ENCODE assay signal across 8 mouse cellular contexts in the genomic region with DNA sequence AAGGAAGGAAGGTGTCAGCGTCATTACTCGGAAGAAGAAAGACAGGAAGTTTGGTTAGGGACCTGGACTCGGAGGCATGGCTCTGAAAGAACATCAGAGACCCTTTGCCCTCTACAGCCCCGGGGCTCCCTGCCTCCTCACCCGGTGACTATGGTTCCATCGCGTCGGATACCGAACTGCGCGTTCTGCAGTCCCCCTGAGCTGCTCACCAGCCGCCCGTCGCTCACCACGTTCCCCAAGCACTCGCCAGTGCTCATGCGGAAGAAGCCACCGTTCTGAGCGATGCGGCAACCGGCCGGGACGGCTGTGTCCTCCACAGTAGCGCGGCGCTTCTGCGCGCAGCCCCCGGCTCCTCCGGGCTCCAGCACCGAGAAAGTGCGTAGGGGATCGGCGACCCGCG. TPM values are rescaled to one million over a fixed set of nuclear protein-coding genes. Genes with fewer than 3 reads are reported as not detected.
DNase-seq lines count a peak whose midpoint lies in the region; ATAC-seq and TF ChIP-seq lines count a peak whose summit lies in the region.

No protein-coding gene starts in this region.

- DNase-seq in cerebellum, adult 9-11 months: no peak
- peak; percentile 52 for DNase-seq in CD4-positive helper T cell, adult 2 months (ENCODE audit: low read depth, low spot score)
- DNase-seq in induced T-regulatory cell, adult 2 months (ENCODE audit: low read depth): peak; percentile 64
- DNase-seq in lung, embryonic 14.5 days: peak; percentile 7
- peak; percentile 26 to 53 for DNase-seq in spleen, adult 18-20 months

- H3K9ac ChIP-seq in embryonic facial prominence, embryonic 13.5 days: peak overlapping the region; percentile 74
- peak overlapping the region; percentile 62 for H3K9ac ChIP-seq in lung, embryonic 14.5 days

- H3K36me3 ChIP-seq in embryonic facial prominence, embryonic 13.5 days: peaks cover 19% of the 10 kb centered on the region; the same call in 1 of the 2 replicates
- H3K36me3 ChIP-seq in lung, embryonic 14.5 days (ENCODE audit: insufficient read depth): peaks cover 4% of the 10 kb centered on the region; the same call in 1 of the 2 replicates

- 1% methylated on average over 36 of the region's 36 CpGs for WGBS in embryonic facial prominence, embryonic 13.5 days
- 1% methylated on average over 36 of the region's 36 CpGs for WGBS in lung, embryonic 14.5 days

- no peak overlapping the region for H3K27ac ChIP-seq in embryonic facial prominence, embryonic 13.5 days
- H3K27ac ChIP-seq in lung, embryonic 14.5 days (ENCODE audit: low read depth): no peak overlapping the region

- peak overlapping the region; percentile 93 for H3K4me2 ChIP-seq in embryonic facial prominence, embryonic 13.5 days
- H3K4me2 ChIP-seq in lung, embryonic 14.5 days: peak overlapping the region; percentile 98

- ATAC-seq in cerebellum, adult (ENCODE audit: insufficient number of reproducible peaks, low FRiP score, low TSS enrichment): 0 out of 2 replicates have a peak, but pooled peaks have one; percentile 2
- ATAC-seq in embryonic facial prominence, embryonic 13.5 days (ENCODE audit: insufficient number of reproducible peaks, insufficient read depth, low FRiP score, low TSS enrichment, low read depth): 0 out of 2 replicates have a peak, but pooled peaks have one; percentile 2
- peak; percentile 53 for ATAC-seq in lung, embryonic 14.5 days (ENCODE audit: insufficient read depth)
- ATAC-seq in erythroid progenitor cell, adult 5-6 weeks (replicated peaks; ENCODE audit: low FRiP score, poor library complexity, severe bottlenecking): no peak

- H3K4me3 ChIP-seq in embryonic facial prominence, embryonic 13.5 days: peak overlapping the region; percentile 90
- peak overlapping the region; percentile 86 for H3K4me3 ChIP-seq in lung, embryonic 14.5 days (ENCODE audit: low read depth, low read length)

- peaks cover 11% of the 10 kb centered on the region for H3K4me1 ChIP-seq in embryonic facial prominence, embryonic 13.5 days
- 0 out of 2 replicates have a peak, but pooled peaks cover 3% of the 10 kb centered on the region for H3K4me1 ChIP-seq in lung, embryonic 14.5 days (ENCODE audit: insufficient read depth)

- no peaks in the 10 kb centered on the region for H3K9me3 ChIP-seq in embryonic facial prominence, embryonic 13.5 days
- H3K9me3 ChIP-seq in lung, embryonic 14.5 days (ENCODE audit: low read depth, low read length): no peaks in the 10 kb centered on the region

- TF ChIP-seq CTCF in lung, embryonic 14.5 days (IDR thresholded peaks at IDR 0.05; ENCODE audit: low read depth): no peak

- H3K27me3 ChIP-seq in embryonic facial prominence, embryonic 13.5 days: peaks cover 15% of the 10 kb centered on the region
- no peaks in the 10 kb centered on the region for H3K27me3 ChIP-seq in lung, embryonic 14.5 days (ENCODE audit: insufficient read depth, low read length)

RNA-seq across cellular contexts. Expression of gene Nagpa, which starts 0.6 kb away (rescaled TPM):
- 16.7 and 17.9 TPM in 2 replicates for polyA plus RNA-seq in embryonic facial prominence, embryonic 13.5 days (2015; fragmentation: Nextera tagmentation; extraction: Ambion mirVana)
- 20.8 and 23.3 TPM in 2 replicates for polyA plus RNA-seq in lung, embryonic 14.5 days (2014; fragmentation: Nextera tagmentation; extraction: Ambion mirVana)
- 4.2 and 25.2 TPM in 2 replicates for total RNA-seq in erythroid progenitor cell, adult 5-6 weeks (2015; ENCODE audit: low replicate concordance)
- 1.7 and 5.7 TPM in 2 replicates for total RNA-seq in erythroid progenitor cell, adult 5-6 weeks (2017; ENCODE audit: low replicate concordance)

RNA-seq across cellular contexts. Expression of gene AU021092, which starts 18.9 kb away (rescaled TPM):
- 1.7 and 2.9 TPM in 2 replicates for polyA plus RNA-seq in embryonic facial prominence, embryonic 13.5 days (2015; fragmentation: Nextera tagmentation; extraction: Ambion mirVana)
- polyA plus RNA-seq in lung, embryonic 14.5 days (2014; fragmentation: Nextera tagmentation; extraction: Ambion mirVana): 3.4 and 4.5 TPM in 2 replicates
- not detected in 2 replicates for total RNA-seq in erythroid progenitor cell, adult 5-6 weeks (2015; ENCODE audit: low replicate concordance)
- total RNA-seq in erythroid progenitor cell, adult 5-6 weeks (2017; ENCODE audit: low replicate concordance): not detected in 2 replicates

RNA-seq across cellular contexts. Expression of gene Alg1, which starts 30.2 kb away (rescaled TPM):
- 31.2 and 38.1 TPM in 2 replicates for polyA plus RNA-seq in embryonic facial prominence, embryonic 13.5 days (2015; fragmentation: Nextera tagmentation; extraction: Ambion mirVana)
- polyA plus RNA-seq in lung, embryonic 14.5 days (2014; fragmentation: Nextera tagmentation; extraction: Ambion mirVana): 32.0 and 32.9 TPM in 2 replicates
- 9.7 and 14.7 TPM in 2 replicates for total RNA-seq in erythroid progenitor cell, adult 5-6 weeks (2015; ENCODE audit: low replicate concordance)
- 0.83 and 8.2 TPM in 2 replicates for total RNA-seq in erythroid progenitor cell, adult 5-6 weeks (2017; ENCODE audit: low replicate concordance)

RNA-seq across cellular contexts. Expression of gene Eef2kmt, which starts 52.6 kb away (rescaled TPM):
- 17.0 and 20.3 TPM in 2 replicates for polyA plus RNA-seq in embryonic facial prominence, embryonic 13.5 days (2015; fragmentation: Nextera tagmentation; extraction: Ambion mirVana)
- 27.2 and 28.4 TPM in 2 replicates for polyA plus RNA-seq in lung, embryonic 14.5 days (2014; fragmentation: Nextera tagmentation; extraction: Ambion mirVana)
- 3.6 and 4.2 TPM in 2 replicates for total RNA-seq in erythroid progenitor cell, adult 5-6 weeks (2015; ENCODE audit: low replicate concordance)
- 1.2 TPM in 1 of 2 replicates, not detected in the other for total RNA-seq in erythroid progenitor cell, adult 5-6 weeks (2017; ENCODE audit: low replicate concordance)

RNA-seq across cellular contexts. Expression of gene Sec14l5, which starts 56.3 kb away (rescaled TPM):
- polyA plus RNA-seq in embryonic facial prominence, embryonic 13.5 days (2015; fragmentation: Nextera tagmentation; extraction: Ambion mirVana): 0.06 and 0.14 TPM in 2 replicates
- 0.49 and 0.86 TPM in 2 replicates for polyA plus RNA-seq in lung, embryonic 14.5 days (2014; fragmentation: Nextera tagmentation; extraction: Ambion mirVana)
- total RNA-seq in erythroid progenitor cell, adult 5-6 weeks (2015; ENCODE audit: low replicate concordance): not detected in 2 replicates
- total RNA-seq in erythroid progenitor cell, adult 5-6 weeks (2017; ENCODE audit: low replicate concordance): not detected in 2 replicates
